Mouse (Mus musculus) lung, adult 2 months (tissue): Measurements from ENCODE around the gene Sorbs2.

Experiments
- CTCF ChIP-seq: fragments of 200-500 bp; IDR thresholded peaks from 2 replicates; pipeline ENCODE4 v1.5.1; 2011; ENCODE audit warnings: mild to moderate bottlenecking, low read length, control low read depth; ENCODE audit not compliant: insufficient read depth
- POLR2A ChIP-seq: fragments of 200-500 bp; IDR thresholded peaks from 2 replicates; pipeline ENCODE4 v1.6.1; 2011; ENCODE audit warnings: low read depth, mild to moderate bottlenecking, control low read depth, low read length, borderline replicate concordance; ENCODE audit errors: extremely low read depth

DNA sequence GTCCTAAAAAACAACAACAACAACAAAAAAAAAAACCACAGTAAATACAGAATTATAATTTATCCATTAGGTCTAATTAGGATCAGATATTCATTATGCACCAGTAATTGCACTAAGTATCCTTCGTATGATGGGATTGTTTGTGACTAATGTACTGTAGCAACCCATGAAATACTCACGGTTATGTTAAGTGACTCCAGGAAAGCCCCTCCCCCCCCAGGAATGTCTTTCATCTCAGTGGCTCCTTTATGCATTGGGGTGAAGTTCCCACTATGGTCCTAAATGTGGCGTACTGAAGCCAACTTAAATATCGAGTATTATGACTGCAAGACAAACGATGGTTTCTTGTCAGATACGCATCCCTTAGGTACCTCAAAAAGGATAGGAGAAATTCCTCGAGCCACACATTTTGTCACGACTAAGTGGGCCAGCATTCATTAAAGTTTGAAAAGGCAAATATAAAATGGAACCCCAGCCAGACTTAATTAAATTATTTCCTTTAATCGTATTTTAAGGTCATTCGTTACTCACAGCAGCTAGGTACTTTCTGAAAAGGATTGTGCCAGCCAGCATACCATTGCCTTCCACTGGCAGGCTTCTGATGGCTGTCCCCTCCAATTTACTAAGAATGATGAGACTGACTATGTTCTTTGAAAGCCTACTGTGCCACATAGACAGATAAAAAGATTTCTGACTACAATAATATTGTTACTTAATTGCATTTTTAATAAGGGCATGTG is 169.7 kb downstream of the Sorbs2 start:
- TF ChIP-seq POLR2A (no peak), CTCF (no peak)
